Mouse (Mus musculus): ENCODE measurements at regions not wholly inside any gene's neighbourhood (a gene's known extent, or its start where the extent isn't known, plus 50 kb on each side); places are given as distances from the start of the nearest gene placed in this dataset.
"Not testable (repeated sequence)": the region's sequence is repeated elsewhere in the genome, so short reads cannot be mapped to it uniquely, and the experiment has no call there.

DNA sequence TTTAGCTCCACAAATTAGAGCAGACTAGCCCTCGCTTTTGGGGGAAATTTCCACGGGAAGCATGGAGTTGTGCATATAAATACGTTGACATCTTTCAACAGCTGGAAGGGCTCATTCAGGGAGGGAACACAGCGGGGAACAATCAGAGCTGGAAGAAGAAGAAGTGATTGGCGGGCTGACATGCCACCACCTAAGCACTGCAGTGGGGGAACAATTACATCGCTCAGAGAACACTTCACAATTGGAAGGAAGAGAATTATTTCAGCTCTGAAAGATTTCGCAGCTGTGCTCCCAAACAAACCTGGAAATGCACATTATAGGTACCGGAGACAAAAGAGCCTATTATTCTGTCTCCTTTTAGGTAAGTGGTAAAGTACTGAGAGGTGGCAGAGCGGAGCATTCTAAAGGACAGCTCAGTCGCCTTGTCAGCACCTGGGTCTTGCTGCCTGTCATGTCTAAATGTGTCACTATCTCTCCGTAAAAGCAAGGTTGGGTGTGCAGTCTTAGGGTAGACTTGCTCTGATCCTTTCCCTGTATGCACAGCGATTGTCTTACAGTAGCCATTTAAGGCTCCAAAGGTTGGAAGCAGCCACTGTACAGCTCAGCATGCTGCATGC, 223.6 kb downstream of the Unc5cl start:
- no peak for DNase-seq

DNA sequence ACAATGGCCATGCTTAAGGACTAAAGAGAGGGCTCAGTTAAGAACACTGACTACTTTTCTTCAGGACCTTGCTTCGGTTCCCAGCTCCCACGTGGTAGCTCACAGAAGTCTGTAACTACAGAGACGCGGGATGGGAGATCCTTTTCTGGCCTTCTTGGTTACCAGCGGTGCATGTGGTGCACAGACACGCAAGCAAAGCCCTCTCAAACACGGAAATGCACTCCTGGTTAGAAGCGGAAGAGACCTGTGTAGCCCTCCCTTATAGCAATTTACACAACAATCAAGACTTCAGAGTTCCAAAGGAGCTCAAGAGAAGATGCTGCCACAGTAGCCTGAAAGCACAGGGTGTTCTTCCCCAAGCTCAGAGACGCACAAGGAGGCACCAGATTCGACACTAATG, 225.6 kb downstream of the Unc5cl start:
- DNase-seq = no peak

DNA sequence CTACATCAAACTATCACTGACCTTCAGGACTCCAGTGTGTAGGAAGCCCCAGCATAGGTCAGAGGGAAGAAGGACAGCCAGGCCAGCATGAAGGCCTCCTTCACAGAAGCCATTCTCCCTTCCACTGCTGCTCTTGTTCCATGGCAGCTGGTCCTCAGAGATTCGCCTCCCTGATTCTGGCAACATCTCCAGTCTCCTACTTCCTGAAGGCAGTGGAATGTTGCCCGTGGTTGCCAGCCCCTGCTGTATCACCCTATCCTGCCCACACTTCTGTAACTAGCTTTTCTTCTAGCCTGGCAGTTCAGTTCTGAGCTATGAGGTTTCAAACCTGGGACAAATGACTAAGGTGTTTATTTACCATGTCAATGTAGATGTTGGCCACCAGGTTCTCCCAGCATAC, 234.2 kb downstream of the Unc5cl start:
- no peak for DNase-seq

DNA sequence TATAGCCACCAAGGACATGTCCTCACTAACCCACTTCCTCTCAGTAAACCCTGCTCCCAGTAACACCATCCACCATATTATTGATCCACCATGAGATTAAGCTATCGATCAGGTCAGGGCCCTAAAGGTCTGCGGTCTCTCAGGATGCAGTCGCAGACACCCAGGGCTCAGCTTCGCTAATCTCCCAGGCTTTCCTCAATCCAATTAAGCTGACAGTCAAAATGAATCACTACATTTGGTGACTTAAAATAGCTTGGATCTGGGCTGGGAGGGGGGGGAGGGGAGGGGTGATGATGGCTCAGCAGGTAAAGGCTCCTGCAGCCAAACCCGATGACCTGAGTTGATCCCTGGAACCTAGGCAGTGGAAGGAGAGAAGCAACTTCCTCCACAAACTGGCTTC, 233.7 kb upstream of the Lrfn2 start:
- no peak for DNase-seq

DNA sequence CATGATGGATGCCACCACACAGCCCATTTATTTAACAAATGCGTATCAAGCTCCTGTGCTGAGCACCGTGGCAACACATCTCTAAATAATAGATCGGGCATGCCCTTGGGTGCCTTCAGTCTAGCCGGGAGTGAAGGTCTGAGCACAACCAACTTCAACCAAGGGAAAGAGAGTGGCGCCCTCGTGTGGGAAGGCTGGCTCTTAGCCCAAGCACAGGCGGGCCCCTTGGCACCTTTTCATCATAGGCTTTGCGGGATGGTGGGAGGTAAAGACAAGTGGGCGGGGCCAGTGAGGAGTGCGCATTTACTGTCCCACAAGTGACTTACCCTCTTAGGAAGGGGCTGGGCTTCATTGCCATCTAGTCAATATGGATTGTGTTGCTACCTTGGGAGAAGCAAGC, 231.6 kb upstream of the Lrfn2 start:
- no peak for DNase-seq

DNA sequence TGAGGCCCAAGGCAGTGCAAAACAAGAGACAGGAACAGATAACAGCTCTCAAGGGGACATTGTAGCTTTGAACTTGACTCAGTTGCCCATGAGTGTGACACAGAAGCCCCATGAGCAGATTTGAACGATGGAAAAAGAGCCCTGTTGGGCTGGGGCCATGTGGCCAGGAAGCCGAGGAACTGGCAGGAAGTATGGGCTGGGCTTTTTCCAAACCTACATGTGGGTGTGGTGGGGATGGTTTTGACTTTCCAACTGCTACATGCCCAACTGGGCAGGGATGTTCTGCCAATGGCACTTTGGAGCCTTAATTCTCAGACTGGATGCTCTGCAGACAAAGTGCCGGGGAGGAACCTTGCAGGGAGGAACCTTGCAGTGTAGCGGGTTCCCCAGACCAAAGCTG, 211.7 kb upstream of the Lrfn2 start:
- DNase-seq = no peak

DNA sequence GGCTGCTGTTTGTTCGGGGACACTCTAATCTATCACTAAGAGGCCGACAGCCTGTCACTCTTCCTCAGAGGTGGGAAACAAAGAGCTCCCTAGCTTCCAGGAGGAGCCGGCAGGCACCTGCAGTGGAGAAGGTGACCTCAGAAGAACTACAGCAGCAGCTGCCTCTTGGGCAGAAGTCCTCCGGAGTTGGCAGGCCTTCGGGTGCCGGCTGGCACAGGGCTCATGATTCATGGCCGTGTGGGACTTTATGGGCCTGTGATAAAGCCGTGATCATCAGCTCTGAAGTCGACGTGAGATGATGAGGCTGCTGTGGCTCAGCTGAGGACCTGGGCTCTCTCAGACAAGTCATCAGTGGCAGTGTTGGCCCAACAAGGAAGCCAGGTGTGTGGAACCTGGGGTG, 208.9 kb upstream of the Lrfn2 start:
- DNase-seq = no peak

DNA sequence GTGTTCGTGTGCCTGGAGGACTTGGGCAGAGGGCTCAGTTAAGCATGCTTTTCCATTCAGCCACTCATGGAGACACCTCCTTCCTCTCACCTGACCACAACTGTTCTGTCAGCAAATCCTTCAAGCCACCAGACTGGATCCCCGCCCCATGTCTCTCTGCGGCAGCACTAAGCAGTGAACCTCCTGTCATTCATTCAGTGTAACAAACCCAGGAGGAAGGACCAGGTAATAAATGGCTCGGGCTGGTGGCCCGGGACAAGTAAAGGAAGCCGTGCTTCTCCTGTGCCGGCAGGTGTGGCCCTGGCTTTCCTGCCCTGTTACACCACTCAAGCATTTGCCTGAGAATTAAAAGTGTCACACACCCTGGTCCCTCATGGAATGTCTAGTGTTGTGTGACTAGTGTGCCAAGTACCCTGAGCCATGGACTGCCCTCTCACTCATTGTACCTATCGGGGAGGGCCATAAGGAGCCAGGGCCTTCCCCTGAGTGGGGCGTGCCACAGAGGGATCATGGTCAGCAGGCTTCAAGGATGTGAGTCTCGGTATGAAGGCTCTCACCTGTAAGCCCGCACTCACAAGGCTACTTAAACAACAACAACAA, 207.6 kb upstream of the Lrfn2 start:
- peak; percentile 61 for DNase-seq

DNA sequence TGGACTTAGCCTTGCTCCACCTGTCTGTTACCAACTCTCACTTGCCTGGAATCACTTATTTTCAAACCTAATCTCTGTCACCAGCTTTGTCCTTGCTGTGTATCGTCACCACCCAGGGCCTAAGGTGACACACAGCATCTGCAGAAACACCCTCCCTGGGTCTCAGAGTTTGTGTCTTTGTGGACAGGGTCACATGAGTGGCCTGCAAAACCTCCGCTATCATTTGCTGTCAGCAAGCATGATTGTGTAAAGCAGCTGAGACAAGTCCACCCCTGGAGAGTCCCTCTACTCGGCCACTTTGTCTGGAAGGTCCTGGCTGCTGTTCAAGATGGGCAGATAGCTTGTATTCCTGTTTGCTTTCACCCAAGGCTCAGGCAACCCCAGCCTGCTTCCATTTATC, 205.7 kb upstream of the Lrfn2 start:
- DNase-seq = no peak

DNA sequence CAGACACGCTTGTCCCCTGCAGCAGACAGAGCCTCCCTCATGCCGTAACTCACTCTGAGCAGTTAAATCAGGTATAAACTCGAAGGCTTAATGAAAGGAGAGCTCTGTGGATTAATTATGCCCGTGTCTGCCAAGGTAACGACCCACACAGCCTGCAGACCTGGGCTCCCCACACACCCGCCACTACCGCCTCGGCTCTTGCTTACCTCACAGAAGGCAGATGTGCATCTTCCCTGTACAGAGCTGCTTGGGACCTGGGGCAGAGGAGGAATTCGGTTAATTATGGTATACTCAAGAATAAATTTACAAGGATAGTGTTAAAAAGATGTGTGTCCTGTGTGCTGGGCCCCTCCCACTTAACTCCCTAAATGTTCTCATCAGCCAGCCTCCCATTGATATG, 198.4 kb upstream of the Lrfn2 start:
- no peak for DNase-seq

DNA sequence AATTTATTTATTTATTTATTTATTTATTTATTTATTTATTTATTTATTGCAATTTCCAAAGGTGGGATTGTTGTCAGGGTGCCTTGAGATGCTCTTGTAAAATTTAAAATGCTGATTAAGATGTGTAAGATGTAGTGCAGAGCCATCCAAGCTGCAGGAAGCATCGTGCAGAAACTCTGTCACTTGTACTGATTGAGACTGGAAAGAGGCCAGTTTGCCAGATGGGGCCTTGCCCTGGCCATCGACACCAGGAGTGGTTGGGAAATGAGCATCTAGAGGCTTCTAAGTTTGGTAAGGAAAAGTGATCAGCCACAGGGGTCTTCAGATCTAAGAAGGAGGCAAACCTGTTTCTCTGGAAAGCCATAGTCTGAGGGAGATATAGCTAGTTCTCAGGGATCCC, 195.0 kb upstream of the Lrfn2 start:
- not testable (repeated sequence) for DNase-seq

DNA sequence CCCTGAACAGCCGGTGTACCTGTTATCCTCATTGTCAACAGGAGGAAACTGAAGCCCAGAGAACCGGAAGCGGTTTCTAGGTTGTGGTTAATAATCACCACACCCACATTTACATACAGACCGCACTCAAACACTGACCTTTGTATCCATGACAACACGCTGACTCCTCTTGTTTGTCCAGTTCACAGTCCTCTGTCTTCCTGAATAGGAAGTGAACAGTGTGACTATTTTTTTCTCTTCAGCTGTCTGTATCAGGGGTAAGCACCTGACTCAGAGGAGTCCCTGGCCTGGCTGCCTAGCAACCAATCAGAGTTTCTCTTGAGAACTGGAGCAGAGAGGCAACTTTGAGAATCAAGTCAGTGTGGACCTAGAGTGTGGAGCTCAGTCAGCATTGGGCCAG, 193.5 kb upstream of the Lrfn2 start:
- DNase-seq = peak; percentile 45

DNA sequence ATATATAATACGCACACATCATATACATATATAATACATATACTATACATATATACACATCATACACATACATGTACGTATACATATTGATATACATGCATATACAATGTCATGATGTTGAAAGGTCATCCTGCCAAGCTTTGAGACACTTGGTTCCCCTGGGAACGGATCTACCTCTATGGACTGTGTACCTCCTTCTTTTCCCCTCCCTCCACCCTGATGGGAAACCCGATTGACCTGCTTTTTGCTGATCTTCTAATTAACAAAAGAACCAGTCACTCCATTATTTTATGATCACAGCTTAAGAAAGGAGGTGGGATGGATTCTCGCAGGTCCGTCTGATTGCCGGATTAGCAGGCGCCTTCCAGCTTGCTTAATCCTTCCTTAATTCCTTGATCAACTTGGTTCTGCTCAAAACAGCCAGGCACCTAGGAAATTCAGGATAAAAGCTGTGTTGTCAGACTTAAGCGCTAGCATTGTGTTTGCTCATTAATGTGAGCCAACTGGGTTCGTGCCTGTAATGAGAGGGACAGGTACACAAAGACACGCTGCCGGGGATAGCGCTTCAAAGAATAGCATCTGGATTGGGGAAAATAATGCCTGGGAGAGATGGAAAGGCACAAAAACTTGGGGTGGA, 189.3 kb upstream of the Lrfn2 start:
- no peak for DNase-seq

DNA sequence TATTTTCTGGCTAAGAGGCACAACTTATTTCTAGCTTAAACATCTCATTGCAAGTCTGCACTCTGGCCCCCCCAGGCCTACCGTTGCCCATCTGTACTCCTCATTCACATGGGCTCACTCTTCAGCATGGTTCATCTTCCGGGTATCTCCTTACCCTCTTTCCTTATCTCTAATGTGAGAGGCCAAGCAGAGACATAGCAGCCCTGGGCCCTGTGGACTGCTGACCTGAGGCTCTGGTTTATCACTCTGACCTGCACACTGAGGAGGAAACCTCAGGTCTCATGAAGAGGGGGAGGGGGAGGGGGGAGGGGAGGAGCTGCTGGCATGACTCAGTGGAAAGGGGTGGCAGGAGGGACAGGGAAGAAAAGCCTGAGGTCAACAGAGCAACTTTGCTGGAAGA, 162.1 kb upstream of the Lrfn2 start:
- no peak for DNase-seq

DNA sequence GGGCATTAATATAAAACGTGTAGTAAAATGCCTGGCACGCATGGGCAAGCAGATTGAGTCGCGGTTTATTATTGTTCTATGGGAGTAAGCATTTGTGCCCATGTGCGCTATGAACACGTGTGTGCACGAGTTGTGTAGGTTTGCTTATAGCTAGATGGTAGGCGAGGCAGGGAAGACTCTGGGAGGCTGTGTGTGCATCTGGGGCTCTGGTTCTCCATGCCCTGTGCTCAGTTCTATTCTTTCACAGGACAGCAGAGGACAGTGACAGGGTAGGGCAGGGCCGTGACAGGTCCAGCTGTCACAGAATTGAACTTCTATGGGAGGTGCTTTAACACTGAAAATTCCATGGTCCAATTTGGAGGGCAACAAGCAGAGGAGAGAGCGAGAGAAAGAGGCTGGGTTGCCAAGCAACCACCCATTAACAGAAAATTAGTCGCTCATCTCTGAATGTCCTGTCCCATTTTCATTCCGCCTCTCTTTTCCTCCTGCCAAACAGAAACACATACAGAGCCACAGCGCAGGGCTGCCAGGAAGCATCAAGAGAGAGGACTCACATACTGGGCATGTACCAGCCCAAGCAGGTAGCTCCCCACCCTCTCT, 160.4 kb upstream of the Lrfn2 start:
- DNase-seq = no peak

DNA sequence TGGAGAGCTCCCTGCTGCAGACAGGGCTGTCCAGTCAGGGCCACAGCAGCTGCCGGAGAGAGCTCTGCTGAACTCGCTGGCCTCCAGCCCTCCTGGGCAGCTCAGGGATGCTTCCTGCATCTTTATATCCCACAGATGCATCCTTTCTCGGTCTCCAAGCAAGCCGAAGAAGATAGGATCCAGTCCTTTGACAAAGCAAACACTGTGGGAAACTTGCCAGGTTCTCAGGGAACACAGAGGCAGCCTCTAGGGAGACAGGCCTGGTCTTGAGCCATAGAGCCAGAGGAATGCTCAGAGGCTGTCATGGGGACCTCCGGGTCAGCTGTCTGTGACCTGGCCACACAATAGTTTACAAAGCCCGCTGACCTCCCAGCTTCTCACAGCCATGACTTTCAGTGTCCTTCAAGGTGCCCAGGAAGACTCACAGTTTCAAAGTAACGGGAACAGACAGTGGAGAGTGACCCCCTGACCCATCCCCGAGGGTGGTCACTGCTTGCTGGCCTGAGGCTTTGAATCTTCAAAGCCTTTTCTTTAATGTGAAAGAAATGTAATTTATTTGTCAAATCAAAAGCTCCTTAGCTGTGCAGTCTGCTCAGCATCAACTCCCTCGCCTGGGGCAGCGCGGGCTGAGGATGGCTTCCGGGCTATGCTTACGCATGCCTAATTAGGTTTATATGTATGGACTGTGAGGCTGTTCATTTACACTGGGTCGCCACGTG, 157.8 kb upstream of the Lrfn2 start:
- DNase-seq = peak; percentile 42

DNA sequence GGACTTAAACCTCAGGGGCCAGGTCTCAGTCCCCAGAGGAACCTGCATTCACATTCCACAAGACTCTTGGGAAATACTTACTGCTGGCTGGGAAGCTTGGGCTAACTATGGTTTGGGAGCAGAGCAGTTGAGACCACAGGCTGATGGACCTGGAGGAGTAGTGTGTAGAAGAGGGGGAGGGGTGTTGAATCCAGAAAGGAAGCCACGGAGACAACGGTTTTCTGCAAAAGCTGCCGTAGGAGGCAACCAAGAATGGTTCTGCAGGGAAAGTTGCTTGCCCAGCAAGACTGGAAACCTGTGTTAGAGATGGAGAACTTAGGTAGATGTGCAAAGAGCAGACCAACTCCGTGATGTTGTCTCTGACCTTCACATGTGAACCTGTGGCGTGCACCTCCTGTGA, 156.7 kb upstream of the Lrfn2 start:
- DNase-seq = no peak

DNA sequence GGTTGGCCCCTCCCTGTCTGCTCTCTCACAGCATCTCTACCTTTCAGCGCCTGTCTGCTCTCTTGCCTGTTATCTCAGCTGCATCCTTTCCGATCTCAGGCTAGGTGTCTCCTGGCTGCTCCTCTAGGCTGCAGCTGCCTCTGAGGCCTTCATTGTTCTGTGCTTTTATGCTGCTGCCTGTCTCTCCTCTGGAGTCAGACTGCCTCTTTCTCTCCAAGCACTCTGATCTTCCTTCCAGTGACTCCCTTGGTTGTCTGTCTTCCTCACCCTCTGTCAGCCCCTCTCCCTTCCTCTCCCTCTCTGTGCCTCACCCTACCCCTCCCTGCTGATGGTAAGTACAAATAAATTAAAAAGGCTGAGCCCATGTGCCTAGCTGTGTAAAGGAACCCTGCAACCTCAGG, 155.7 kb upstream of the Lrfn2 start:
- no peak for DNase-seq

DNA sequence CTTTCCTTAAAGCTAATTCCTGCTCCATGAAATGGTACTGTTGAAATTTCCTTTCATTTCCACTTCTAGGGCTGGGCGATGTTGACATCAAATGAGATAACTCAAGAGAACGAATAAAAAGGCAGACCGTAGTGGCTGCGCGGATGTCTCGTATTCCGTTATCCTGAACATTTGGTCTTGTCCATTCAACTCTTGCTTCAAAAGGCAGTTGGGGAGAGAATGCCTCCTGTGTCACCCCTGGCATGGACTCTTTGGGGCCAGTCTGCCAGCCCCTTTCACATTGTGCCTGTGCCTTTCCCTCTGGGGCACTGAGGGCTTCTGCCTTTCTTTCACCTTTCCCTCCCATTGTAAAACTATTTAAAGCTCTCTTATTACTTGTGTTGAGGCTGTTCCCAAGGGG, 152.0 kb upstream of the Lrfn2 start:
- DNase-seq = no peak

DNA sequence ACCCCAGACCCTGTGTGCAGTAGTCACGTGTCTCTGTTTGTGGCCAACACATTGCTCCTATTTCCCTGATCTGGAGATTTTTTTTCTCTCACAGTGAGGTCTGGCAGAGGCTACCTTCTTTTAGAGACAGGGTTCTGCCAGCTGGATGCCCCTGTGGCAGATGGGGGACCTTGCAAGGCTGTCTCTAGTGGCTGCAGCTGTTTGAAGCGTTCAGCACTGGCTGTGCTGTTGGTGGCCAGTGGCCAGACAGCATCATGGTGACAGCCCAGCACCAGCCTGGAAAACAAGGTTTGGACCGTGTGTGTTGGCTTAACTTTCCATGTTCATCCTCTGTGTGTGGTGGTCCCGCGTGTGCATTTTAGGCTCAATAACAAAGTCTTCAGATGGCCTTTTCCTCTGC, 147.8 kb upstream of the Lrfn2 start:
- DNase-seq = no peak

DNA sequence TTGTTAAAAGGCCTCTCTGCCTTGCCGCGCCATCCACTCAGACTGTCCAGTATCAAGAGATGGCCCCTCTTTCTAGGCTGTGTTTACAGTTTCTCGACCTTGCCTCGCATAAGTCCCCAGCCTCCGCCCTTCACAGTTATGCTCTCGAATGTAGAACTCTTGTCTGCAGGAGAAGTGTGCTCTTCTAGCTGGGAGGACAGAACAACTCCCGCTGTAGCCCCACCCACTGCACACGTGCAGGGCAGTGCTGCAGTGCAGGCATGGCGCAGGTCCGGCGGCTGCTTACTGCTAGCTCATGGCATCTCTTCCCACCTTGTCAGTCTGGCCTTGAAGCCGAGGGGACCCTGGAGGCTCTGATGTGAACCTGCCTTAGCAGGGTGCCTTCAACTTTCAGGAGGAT, 145.7 kb upstream of the Lrfn2 start:
- DNase-seq = peak; percentile 4

DNA sequence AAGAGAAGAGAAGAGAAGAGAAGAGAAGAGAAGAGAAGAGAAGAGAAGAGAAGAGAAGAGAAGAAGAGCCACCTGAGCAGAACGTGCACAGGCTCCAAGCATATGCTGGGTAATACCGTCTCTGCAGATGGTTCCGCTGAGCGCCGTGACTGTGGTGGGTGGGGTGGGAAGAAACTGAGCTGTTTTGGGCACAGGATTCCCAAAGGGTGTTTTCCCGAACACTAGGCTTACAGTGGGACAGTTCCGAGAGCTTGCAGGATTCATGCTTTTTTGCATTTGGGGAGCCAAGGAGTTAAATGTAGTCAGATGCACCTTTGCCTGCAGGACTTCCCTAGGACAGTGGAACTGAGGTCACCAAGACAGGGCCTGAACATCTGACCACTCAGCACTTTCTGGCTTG, 142.3 kb upstream of the Lrfn2 start:
- no peak for DNase-seq

DNA sequence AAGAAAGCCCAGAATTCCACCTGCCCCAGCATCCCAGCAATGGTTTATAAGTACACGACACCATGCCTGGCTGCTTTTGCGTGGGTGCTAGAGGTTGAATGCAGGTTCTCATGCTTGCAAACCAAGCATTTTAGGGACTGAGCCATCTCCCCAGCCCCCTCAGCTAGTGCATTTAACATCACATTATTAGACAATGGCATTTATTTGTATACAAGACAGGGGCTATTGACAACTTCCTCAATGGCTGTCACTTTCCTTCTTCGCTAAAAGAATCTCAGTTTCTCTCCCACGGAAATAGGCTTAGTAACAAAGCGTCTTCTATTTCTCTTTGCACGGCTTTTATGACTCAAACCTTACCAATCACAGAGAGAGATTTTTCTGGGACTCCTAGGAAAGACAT, 141.7 kb upstream of the Lrfn2 start:
- DNase-seq = no peak

DNA sequence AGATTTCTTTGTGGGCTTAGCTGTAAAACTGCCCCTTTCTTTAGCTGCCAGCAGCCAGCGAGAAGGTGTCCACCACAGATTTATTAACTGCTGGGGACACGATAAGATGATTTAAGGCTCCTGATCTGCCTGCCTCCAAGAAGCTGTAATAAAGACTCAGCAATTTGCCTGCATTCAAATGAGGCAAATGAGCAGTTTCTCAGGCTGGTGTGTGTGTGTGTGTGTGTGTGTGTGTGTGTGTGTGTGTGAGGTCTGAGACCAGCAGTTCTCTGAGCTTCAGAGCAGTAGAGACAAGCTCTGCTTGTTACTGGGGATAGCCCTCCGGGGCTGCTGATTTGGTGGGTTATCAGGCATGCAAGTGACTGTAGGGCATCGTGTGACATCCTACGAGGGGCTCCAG, 139.2 kb upstream of the Lrfn2 start:
- no peak for DNase-seq
